Mouse (Mus musculus) limb, embryonic 14.5 days (tissue): Measurements from ENCODE around the gene Gtf2f2. TPM values are rescaled to one million over a fixed set of nuclear protein-coding genes. Genes with fewer than 3 reads are reported as not detected.
A peak's percentile ranks its signal among the peaks of the same experiment; 100 is the strongest.

Source experiments
- ATAC-seq: fragments of 200-750 bp; cut with Nextera tagmentation; 2 replicates; pipeline ENCODE4 v1.8.0; 2017; ENCODE audit warnings: low read depth, moderate number of reproducible peaks, moderate TSS enrichment; ENCODE audit not compliant: low FRiP score
- DNase-seq: peaks from one replicate; pipeline ENCODE4 v3.0.0-alpha.2; 2015; ENCODE audit warnings: low spot score
- H3K27ac ChIP-seq: fragments of 300-500 bp; sonication (generic); replicated peaks from 2 replicates; pipeline ENCODE4 v1.5.1; 2014; ENCODE audit warnings: low read depth, mild to moderate bottlenecking, low read length, moderate library complexity, mixed read lengths
- H3K27me3 ChIP-seq: fragments of 300-500 bp; sonication (generic); 2 replicates; pipeline ENCODE4 v1.6.1; 2014; ENCODE audit warnings: low read length, mixed read lengths; ENCODE audit not compliant: control insufficient read depth, insufficient read depth
- H3K36me3 ChIP-seq: fragments of 300-500 bp; sonication (generic); 2 replicates; pipeline ENCODE4 v1.6.1; 2014; ENCODE audit warnings: mild to moderate bottlenecking, low read length, moderate library complexity, mixed read lengths; ENCODE audit not compliant: control insufficient read depth, insufficient read depth
- H3K4me1 ChIP-seq: fragments of 300-500 bp; sonication (generic); 2 replicates; pipeline ENCODE4 v1.6.1; 2014; ENCODE audit warnings: antibody characterized with exemption, low read length, mixed read lengths; ENCODE audit not compliant: control insufficient read depth, insufficient read depth
- H3K4me2 ChIP-seq: fragments of 300-500 bp; sonication (generic); replicated peaks from 2 replicates; pipeline ENCODE4 v1.6.1; 2014; ENCODE audit warnings: low read depth, mild to moderate bottlenecking, low read length, moderate library complexity; ENCODE audit not compliant: severe bottlenecking
- H3K4me3 ChIP-seq: fragments of 300-500 bp; sonication (generic); replicated peaks from 2 replicates; pipeline ENCODE4 v1.5.1; 2014; ENCODE audit warnings: low read length
- H3K9ac ChIP-seq: fragments of 300-500 bp; sonication (generic); 2 replicates; pipeline ENCODE4 v1.6.1; 2014; ENCODE audit warnings: mild to moderate bottlenecking, low read depth, low read length, moderate library complexity; ENCODE audit not compliant: severe bottlenecking
- H3K9me3 ChIP-seq: fragments of 300-500 bp; sonication (generic); 2 replicates; pipeline ENCODE4 v1.6.1; 2016; ENCODE audit warnings: low read length; ENCODE audit not compliant: control insufficient read depth
- POLR2A ChIP-seq: fragments of 200-500 bp; IDR thresholded peaks from 2 replicates; pipeline ENCODE4 v1.8.0; 2012; ENCODE audit warnings: inconsistent platforms, mild to moderate bottlenecking, moderate library complexity, borderline replicate concordance; ENCODE audit not compliant: insufficient read depth, insufficient read length; ENCODE audit errors: extremely low read depth
- WGBS: fragments of 180-500 bp; shearing (Covaris S2); extraction: QIAGEN DNeasy Blood & Tissue Kit; methylation state at CpG from one replicate; pipeline ENCODE4 v1.1.7; 2014; 5-methylcytosine and 5-hydroxymethylcytosine counted together
- polyA plus RNA-seq, 2 experiments: library from polyadenylated mRNA; depleted of rRNA in 1 of 2; stranded (reverse) in 1 of 2; unstranded in 1 of 2; fragments of >200 nt; fragmentation: Nextera tagmentation in 1 of 2; extraction: Ambion mirVana in 1 of 2; gene quantifications; 2 replicates each; pipeline versions ENCODE4 v1.2.1 to v1.2.3; 2012 to 2014

Gtf2f2 gene
- polyA plus RNA-seq, 2 experiments, result 22.1 to 34.7 TPM

GRCm38 (mm10) chr14:76044164-76044557 is 33.5 kb upstream of the Gtf2f2 start:
- Histone ChIP-seq H3K4me3 (no peak overlapping the region), H3K36me3 (no peaks in the 10 kb centered on the region), H3K27ac (no peak overlapping the region), H3K9me3 (no peaks in the 10 kb centered on the region), H3K4me2 (no peak overlapping the region), H3K9ac (no peak overlapping the region), H3K27me3 (no peaks in the 10 kb centered on the region), H3K4me1 (no peaks in the 10 kb centered on the region)
- WGBS, result 83% methylated on average over 3 of the region's 3 CpGs
- no peak for TF ChIP-seq POLR2A
- DNase-seq (no peak), ATAC-seq (no peak)

- Histone ChIP-seq H3K27ac (no peak overlapping the region), H3K9ac (no peak overlapping the region), H3K9me3 (no peaks in the 10 kb centered on the region), H3K4me2 (no peak overlapping the region), H3K4me1 (no peaks in the 10 kb centered on the region), H3K36me3 (no peaks in the 10 kb centered on the region), H3K27me3 (no peaks in the 10 kb centered on the region), H3K4me3 (no peak overlapping the region)
- WGBS, result 77% methylated on average over 14 of the region's 14 CpGs
- no peak for DNase-seq
- TF ChIP-seq POLR2A, result no peak
- ATAC-seq, result no peak
Measured at GRCm38 (mm10) chr14:76043251-76044163, 32.8 kb upstream of the Gtf2f2 start.

- Histone ChIP-seq H3K27ac (no peak overlapping the region), H3K4me1 (peaks cover 20% of the 10 kb centered on the region), H3K27me3 (no peaks in the 10 kb centered on the region), H3K36me3 (no peaks in the 10 kb centered on the region), H3K4me3 (no peak overlapping the region), H3K9ac (no peak overlapping the region), H3K4me2 (no peak overlapping the region), H3K9me3 (no peaks in the 10 kb centered on the region)
- WGBS, result 24% methylated on average over 7 of the region's 7 CpGs
- no peak for TF ChIP-seq POLR2A
- no peak for DNase-seq
- no peak for ATAC-seq
Measured at GRCm38 (mm10) chr14:76033221-76033637, 22.6 kb upstream of the Gtf2f2 start.

GRCm38 (mm10) chr14:76032671-76033136 is 22.0 kb upstream of the Gtf2f2 start:
- 12% methylated on average over 7 of the region's 7 CpGs for WGBS
- Histone ChIP-seq H3K27me3 (no peaks in the 10 kb centered on the region), H3K4me1 (peaks cover 20% of the 10 kb centered on the region), H3K36me3 (no peaks in the 10 kb centered on the region), H3K4me3 (no peak overlapping the region), H3K9ac (no peak overlapping the region), H3K27ac (no peak overlapping the region), H3K4me2 (no peak overlapping the region), H3K9me3 (no peaks in the 10 kb centered on the region)
- TF ChIP-seq POLR2A, result no peak
- ATAC-seq (no peak), DNase-seq (no peak)

- Histone ChIP-seq H3K27me3 (no peaks in the 10 kb centered on the region), H3K36me3 (no peaks in the 10 kb centered on the region), H3K9me3 (no peaks in the 10 kb centered on the region), H3K4me1 (peaks cover 20% of the 10 kb centered on the region), H3K27ac (no peak overlapping the region), H3K9ac (0 out of 2 replicates have a peak overlapping the region, but pooled peaks have one; percentile 5), H3K4me3 (no peak overlapping the region), H3K4me2 (peak overlapping the region; percentile 28)
- DNase-seq (peak; percentile 56), ATAC-seq (no peak)
- TF ChIP-seq POLR2A, result no peak
- 37% methylated on average over 11 of the region's 11 CpGs for WGBS
Measured at GRCm38 (mm10) chr14:76031117-76031842, 20.6 kb upstream of the Gtf2f2 start.
